23 mouse cellular contexts compared by ENCODE assay signal in the genomic region with DNA sequence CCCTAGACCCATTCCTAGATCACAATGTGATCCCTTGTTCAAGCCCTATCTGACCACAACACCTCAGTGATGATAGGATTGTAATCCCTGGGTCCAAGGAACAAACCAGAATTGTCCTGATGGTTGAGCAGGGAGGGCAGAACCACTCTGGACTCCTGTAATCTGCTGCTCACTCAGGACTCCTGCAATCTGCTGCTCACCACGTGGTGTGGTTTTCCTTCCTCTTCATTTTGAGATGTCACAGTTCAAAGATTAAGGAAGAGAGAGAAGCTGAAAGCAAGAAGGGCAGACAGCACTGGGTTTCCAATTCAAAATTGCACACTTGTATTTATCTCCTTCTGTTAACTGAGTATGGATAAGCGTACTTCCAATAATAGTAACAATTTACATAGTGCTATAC. TPM values are rescaled to one million over a fixed set of nuclear protein-coding genes. Genes with fewer than 3 reads are reported as not detected.
"Had no signal": no experiment of that assay in that cellular context is flagged by ENCODE, and none has a peak within 500 bp of the region (broad histone marks: within the 10 kb centered on the region; RNA-seq: fewer than 3 reads in every experiment).

No protein-coding gene starts in this region.

- H3K27ac ChIP-seq: left cerebral cortex, adult 2 months; liver, embryonic 13.5 days; midbrain, embryonic 10.5 days; midbrain, embryonic 13.5 days; neural tube, embryonic 13.5 days; stomach, embryonic 15.5 days had no signal

- H3K9me3 ChIP-seq: liver, embryonic 13.5 days; megakaryocyte, embryonic 14.5 days; midbrain, embryonic 10.5 days; midbrain, embryonic 13.5 days; neural tube, embryonic 13.5 days; stomach, embryonic 15.5 days had no signal

- H3K4me1 ChIP-seq: liver, embryonic 13.5 days; megakaryocyte, embryonic 14.5 days; stomach, embryonic 15.5 days had no signal

- H3K4me3 ChIP-seq: left cerebral cortex, adult 2 months; liver, embryonic 13.5 days; megakaryocyte, embryonic 14.5 days; midbrain, embryonic 10.5 days; midbrain, embryonic 13.5 days; myocyte; neural tube, embryonic 13.5 days; stomach, embryonic 15.5 days had no signal

- DNase-seq: kidney, adult 9 months; kidney, postnatal 14 days; kidney, postnatal 4 days; layer of hippocampus, postnatal 36 days; liver, embryonic 13.5 days; lung, adult 2 months; lung, postnatal 14 days; lung, postnatal 4 days; retina, postnatal 1 day; right cerebral cortex, postnatal 25 days; spleen, adult 18-20 months; thymus, postnatal 36 days had no signal

- ATAC-seq: midbrain, embryonic 13.5 days; midbrain, embryonic 16.5 days had no signal

- H3K36me3 ChIP-seq: liver, embryonic 13.5 days; midbrain, embryonic 10.5 days; midbrain, embryonic 13.5 days; neural tube, embryonic 13.5 days; stomach, embryonic 15.5 days had no signal

RNA-seq across cellular contexts. Expression of gene Adamts16, which starts 5.3 kb away (rescaled TPM):
- total RNA-seq: liver, adult 2 months; monocyte, adult 5-6 weeks; neutrophil, adult 5-6 weeks had no signal
